Mouse (Mus musculus): ENCODE measurements around the gene Prss2. TPM values are rescaled to one million over a fixed set of nuclear protein-coding genes. Genes with fewer than 3 reads are reported as not detected.
"Not testable (repeated sequence)": the region's sequence is repeated elsewhere in the genome, so short reads cannot be mapped to it uniquely, and the experiment has no call there.

The Prss2 gene
- not detected for polyA plus RNA-seq (2021)

GRCm38 (mm10) chr6:41521487-41521886 lies at the start of gene Prss2:
TSS of gene Prss2 (plus strand) at chr6:41521787.
- H3K27me3 ChIP-seq = peaks cover 6% of the 10 kb centered on the region
- DNase-seq (ENCODE audit: low read depth, low spot score) = no peak
- CTCF ChIA-PET = interaction anchor here (2.3 kb wide), 1 partner anchor 10 kb away, joined by 6 read pairs; no protein-coding TSS in a partner anchor
- in situ Hi-C loops (cut with MboI; ENCODE audit: low pct_unique_long_range_greater_than_20kb) = loop anchor here (10.0 kb wide), 1 partner anchor 257 kb away; no protein-coding TSS in a partner anchor
- no peak for ATAC-seq
- POLR2A ChIA-PET = no interaction called here
- no peak for TF ChIP-seq CTCF (IDR thresholded peaks at IDR 0.05)

DNA sequence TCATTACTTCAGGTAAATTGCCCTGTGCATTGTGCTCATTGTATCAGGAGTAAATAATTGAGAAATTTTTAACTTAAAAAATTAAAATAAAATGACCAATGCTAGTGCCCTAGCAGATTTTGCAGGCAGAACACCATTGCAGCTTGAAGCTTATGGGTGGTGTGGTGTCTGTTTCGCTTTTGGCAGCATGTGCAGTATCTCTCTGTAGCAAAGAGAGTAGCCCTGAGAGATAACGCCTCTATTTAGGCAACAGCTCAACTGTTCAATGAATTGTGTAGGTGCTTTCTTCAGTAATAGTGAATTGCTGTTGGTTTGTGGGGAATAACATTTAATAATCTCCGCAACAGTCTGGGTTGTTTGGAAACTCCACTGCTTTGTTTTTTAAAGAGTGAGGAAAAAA lies 22.2 kb upstream of the Prss2 start:
- in situ Hi-C loops (cut with MboI; ENCODE audit: low pct_unique_long_range_greater_than_20kb) = no loop called here
- ChIA-PET POLR2A (no interaction called here), CTCF (interaction anchor here (1.6 kb wide), 1 partner anchor 12 kb away, joined by 3 read pairs; no protein-coding TSS in a partner anchor)
- no peak for TF ChIP-seq CTCF (IDR thresholded peaks at IDR 0.05)
- no peak for ATAC-seq
- no peak for DNase-seq (ENCODE audit: low read depth, low spot score)
- H3K27me3 ChIP-seq = peaks cover 10% of the 10 kb centered on the region

DNA sequence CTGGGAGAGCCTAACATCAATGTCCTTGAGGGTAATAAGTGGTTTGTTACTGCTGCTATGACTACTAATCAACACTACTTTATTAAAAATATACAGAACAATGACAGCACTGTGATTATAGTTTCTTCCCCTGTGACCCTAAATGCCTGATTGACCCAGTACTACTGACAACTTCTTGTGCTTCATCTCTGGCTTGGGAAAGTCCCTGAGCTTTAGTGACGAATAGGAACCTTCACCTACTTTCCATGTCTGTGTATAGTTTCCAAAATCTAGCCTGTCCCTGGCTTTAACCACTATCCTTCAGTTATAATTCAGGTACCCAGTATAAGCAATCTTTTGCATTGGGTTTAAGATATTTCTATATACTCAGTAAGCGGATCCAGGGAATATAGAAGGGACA lies 16.7 kb upstream of the Prss2 start:
- TF ChIP-seq CTCF (IDR thresholded peaks at IDR 0.05) = no peak
- POLR2A ChIA-PET = no interaction called here
- no peak for DNase-seq (ENCODE audit: low read depth, low spot score)
- peaks cover 26% of the 10 kb centered on the region for H3K27me3 ChIP-seq
- in situ Hi-C loops (cut with MboI; ENCODE audit: low pct_unique_long_range_greater_than_20kb) = no loop called here
- ATAC-seq = no peak
- CTCF ChIA-PET = no interaction called here

DNA sequence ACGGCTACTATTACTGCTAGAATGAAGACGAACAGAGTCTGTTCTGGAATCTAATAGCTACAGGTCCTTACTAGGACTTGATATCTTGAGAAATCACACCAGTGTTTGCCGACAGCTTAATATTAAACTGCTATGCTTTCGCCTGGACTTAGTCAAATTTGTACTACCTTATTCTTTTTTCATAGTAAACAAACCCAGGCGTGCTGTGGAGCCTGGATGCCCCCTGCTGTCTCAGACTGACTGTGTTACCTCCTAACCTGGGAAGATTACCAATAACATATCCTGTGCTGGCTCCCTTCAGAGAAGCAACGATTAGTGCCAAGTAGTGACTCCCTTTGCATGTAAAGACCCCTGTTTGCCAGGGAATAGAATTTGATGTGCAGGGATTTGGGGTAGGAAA lies 16.3 kb upstream of the Prss2 start:
- ATAC-seq (no peak), DNase-seq (ENCODE audit: low read depth, low spot score) (no peak)
- in situ Hi-C loops (cut with MboI; ENCODE audit: low pct_unique_long_range_greater_than_20kb) = no loop called here
- TF ChIP-seq CTCF (IDR thresholded peaks at IDR 0.05) = no peak
- ChIA-PET CTCF (no interaction called here), POLR2A (no interaction called here)
- H3K27me3 ChIP-seq = peaks cover 26% of the 10 kb centered on the region

- CTCF ChIA-PET = interaction anchor here (0.8 kb wide), 1 partner anchor 17 kb away, joined by 3 read pairs; no protein-coding TSS in a partner anchor
- POLR2A ChIA-PET = no interaction called here
- TF ChIP-seq CTCF (IDR thresholded peaks at IDR 0.05) = no peak
- H3K27me3 ChIP-seq = peaks cover 6% of the 10 kb centered on the region
- no peak for DNase-seq (ENCODE audit: low read depth, low spot score)
- ATAC-seq = no peak
- in situ Hi-C loops (cut with MboI; ENCODE audit: low pct_unique_long_range_greater_than_20kb) = no loop called here
Observed at GRCm38 (mm10) chr6:41518017-41518524, 3.5 kb upstream of the Prss2 start.

DNA sequence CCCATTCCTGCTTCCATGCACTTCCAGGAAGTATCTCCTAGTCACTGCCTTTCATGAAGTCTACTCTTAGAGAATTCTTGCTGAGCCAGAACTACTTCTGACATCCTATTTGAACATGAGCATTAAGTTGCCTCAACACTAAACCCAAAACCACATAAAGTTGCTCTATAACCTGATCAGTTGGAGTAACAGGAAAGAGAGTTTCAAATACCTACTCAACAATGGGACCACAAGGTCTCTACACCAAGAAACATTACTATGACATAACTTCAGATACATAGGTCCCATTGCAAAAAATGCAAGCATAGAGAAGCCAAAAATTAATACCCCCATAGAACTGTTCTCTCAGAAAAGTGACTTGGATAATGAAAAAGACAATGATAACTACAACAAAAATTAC lies 4.9 kb downstream of the Prss2 start:
- H3K27me3 ChIP-seq = peaks cover 5% of the 10 kb centered on the region
- TF ChIP-seq CTCF (IDR thresholded peaks at IDR 0.05) = no peak
- ChIA-PET POLR2A (no interaction called here), CTCF (no interaction called here)
- DNase-seq (ENCODE audit: low read depth, low spot score) (no peak), ATAC-seq (no peak)
- in situ Hi-C loops (cut with MboI; ENCODE audit: low pct_unique_long_range_greater_than_20kb) = loop anchor here (10.0 kb wide), 1 partner anchor 262 kb away; no protein-coding TSS in a partner anchor

DNA sequence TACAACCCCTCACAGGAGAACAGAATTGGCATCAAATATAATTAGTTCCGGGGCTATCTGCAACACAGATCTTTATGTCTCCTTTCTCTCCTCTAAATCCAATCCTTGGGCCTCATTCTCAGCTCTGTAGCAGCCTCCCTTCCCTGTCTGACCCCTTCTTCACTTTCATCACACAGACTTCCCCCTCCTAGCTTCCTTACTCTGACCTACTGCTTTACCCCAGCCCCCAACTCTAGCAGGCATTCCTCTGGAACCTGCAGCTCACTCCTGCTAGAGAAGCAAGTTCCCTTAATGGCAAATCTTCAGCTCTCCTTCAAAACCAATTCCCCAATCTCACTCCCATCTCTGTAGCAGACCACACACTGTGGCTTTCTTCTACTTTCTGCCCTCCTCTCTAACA lies 5.8 kb downstream of the Prss2 start:
- in situ Hi-C loops (cut with MboI; ENCODE audit: low pct_unique_long_range_greater_than_20kb) = loop anchor here (10.0 kb wide), 1 partner anchor 263 kb away; no protein-coding TSS in a partner anchor
- no peak for TF ChIP-seq CTCF (IDR thresholded peaks at IDR 0.05)
- ChIA-PET POLR2A (no interaction called here), CTCF (interaction anchor here (0.8 to 1.1 kb wide), 4 partner anchors 11 to 471 kb away, joined by 3 read pairs; partner anchors contain the start of gene Ephb6)
- no peak for ATAC-seq
- DNase-seq (ENCODE audit: low read depth, low spot score) = no peak
- peaks cover 13% of the 10 kb centered on the region for H3K27me3 ChIP-seq

- CTCF ChIA-PET = interaction anchor here (1.0 to 1.3 kb wide), 2 partner anchors 267 to 474 kb away, joined by 4 to 6 read pairs; no protein-coding TSS in a partner anchor
- ATAC-seq; DNase-seq (ENCODE audit: low read depth, low spot score); POLR2A ChIA-PET: not testable (repeated sequence)
- in situ Hi-C loops (cut with MboI; ENCODE audit: low pct_unique_long_range_greater_than_20kb) = loop anchor here (10.0 kb wide), 1 partner anchor 265 kb away; no protein-coding TSS in a partner anchor
- TF ChIP-seq CTCF (IDR thresholded peaks at IDR 0.05) = peak; percentile 8
- peaks cover 13% of the 10 kb centered on the region for H3K27me3 ChIP-seq
Observed at GRCm38 (mm10) chr6:41529987-41530386, 8.4 kb downstream of the Prss2 start.

- CTCF ChIA-PET = interaction anchor here (1.4 kb wide), 1 partner anchor 9 kb away, joined by 6 read pairs; no protein-coding TSS in a partner anchor
- ATAC-seq = no peak
- in situ Hi-C loops (cut with MboI; ENCODE audit: low pct_unique_long_range_greater_than_20kb) = no loop called here
- no peak for TF ChIP-seq CTCF (IDR thresholded peaks at IDR 0.05)
- H3K27me3 ChIP-seq = peaks cover 18% of the 10 kb centered on the region
- POLR2A ChIA-PET = no interaction called here
- DNase-seq (ENCODE audit: low read depth, low spot score) = no peak
Observed at GRCm38 (mm10) chr6:41532181-41532580, 10.6 kb downstream of the Prss2 start.

GRCm38 (mm10) chr6:41532687-41533284 lies 11.2 kb downstream of the Prss2 start:
- ATAC-seq (no peak), DNase-seq (ENCODE audit: low read depth, low spot score) (no peak)
- POLR2A ChIA-PET = no interaction called here
- in situ Hi-C loops (cut with MboI; ENCODE audit: low pct_unique_long_range_greater_than_20kb) = no loop called here
- CTCF ChIA-PET = interaction anchor here (1.4 kb wide), 1 partner anchor 10 kb away, joined by 6 read pairs; no protein-coding TSS in a partner anchor
- peaks cover 18% of the 10 kb centered on the region for H3K27me3 ChIP-seq
- TF ChIP-seq CTCF (IDR thresholded peaks at IDR 0.05) = no peak

DNA sequence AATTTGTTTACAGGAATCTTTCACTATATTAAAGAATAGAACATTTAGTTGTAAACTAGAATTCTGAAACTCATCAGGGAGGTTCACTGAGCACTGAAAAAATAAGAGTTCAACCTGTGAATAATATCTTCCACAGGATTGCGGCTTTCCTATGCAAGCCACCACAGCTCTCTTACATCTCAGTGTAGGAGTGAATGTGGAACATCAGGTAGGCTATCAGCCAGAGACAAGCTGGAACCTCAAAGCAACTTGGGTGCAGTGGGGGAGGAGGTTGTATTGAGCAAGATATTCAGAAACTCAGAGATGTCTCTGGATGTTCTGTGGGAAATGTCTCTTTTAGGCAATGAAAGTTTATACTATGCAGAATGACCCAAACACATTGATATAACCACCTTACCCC lies 15.8 kb downstream of the Prss2 start:
- H3K27me3 ChIP-seq = peaks cover 5% of the 10 kb centered on the region
- no peak for TF ChIP-seq CTCF (IDR thresholded peaks at IDR 0.05)
- CTCF ChIA-PET = no interaction called here
- in situ Hi-C loops (cut with MboI; ENCODE audit: low pct_unique_long_range_greater_than_20kb) = no loop called here
- DNase-seq (ENCODE audit: low read depth, low spot score) (no peak), ATAC-seq (no peak)
- POLR2A ChIA-PET = no interaction called here

- POLR2A ChIA-PET; in situ Hi-C loops (cut with MboI; ENCODE audit: low pct_unique_long_range_greater_than_20kb); ATAC-seq; DNase-seq (ENCODE audit: low read depth, low spot score); H3K27me3 ChIP-seq: not testable (repeated sequence)
- CTCF ChIA-PET = interaction anchor here (0.7 kb wide), 1 partner anchor 10 kb away, joined by 3 read pairs; no protein-coding TSS in a partner anchor
Observed at GRCm38 (mm10) chr6:41538296-41538695, 16.7 kb downstream of the Prss2 start.
